Mouse (Mus musculus) cerebellum, adult 2 months (tissue): Measurements from ENCODE around the gene Ston1.

Experiments used
- CTCF ChIP-seq: fragments of 200-500 bp; IDR thresholded peaks from 2 replicates; pipeline ENCODE4 v1.5.1; 2011; ENCODE audit warnings: low read depth, mild to moderate bottlenecking, control low read depth, low read length, moderate library complexity, borderline replicate concordance; ENCODE audit not compliant: insufficient read depth
- POLR2A ChIP-seq: fragments of 200-500 bp; IDR thresholded peaks from 2 replicates; pipeline ENCODE4 v1.6.1; 2011; ENCODE audit warnings: low read length, control low read depth, borderline replicate concordance; ENCODE audit not compliant: insufficient read depth

- no peak for TF ChIP-seq CTCF
- no peak for TF ChIP-seq POLR2A
These were observed 14.5 kb upstream of the Ston1 start for GRCm38 (mm10) chr17:88582999-88583398.
